Comparison of ENCODE assay signal across 19 mouse cellular contexts in genomic region chr13:52602752-52603151, GRCm38 (mm10). TPM values are rescaled to one million over a fixed set of nuclear protein-coding genes. Genes with fewer than 3 reads are reported as not detected.
DNase-seq lines count a peak whose midpoint lies in the region; ATAC-seq and TF ChIP-seq lines count a peak whose summit lies in the region.
"Had no signal": no experiment of that assay in that cellular context is flagged by ENCODE, and none has a peak within 500 bp of the region (broad histone marks: within the 10 kb centered on the region; RNA-seq: fewer than 3 reads in every experiment).

No protein-coding gene starts in this region.

- no peak overlapping the region for H3K4me3 ChIP-seq in liver, adult 2 months (ENCODE audit: insufficient read depth, low read depth, low read length)
- H3K4me3 ChIP-seq in liver, embryonic 12.5 days, result no peak overlapping the region
- no peak overlapping the region for H3K4me3 ChIP-seq in intestine, embryonic 15.5 days (replicated peaks)
- H3K4me3 ChIP-seq: forebrain, embryonic 13.5 days; heart, embryonic 13.5 days; hindbrain, embryonic 12.5 days; kidney, embryonic 15.5 days had no signal

- no peaks in the 10 kb centered on the region for H3K27me3 ChIP-seq in liver, adult 2 months (ENCODE audit: control insufficient read depth, insufficient read depth, low read length)
- no peaks in the 10 kb centered on the region for H3K27me3 ChIP-seq in liver, embryonic 12.5 days (replicated peaks)
- H3K27me3 ChIP-seq in intestine, embryonic 15.5 days (replicated peaks), result no peaks in the 10 kb centered on the region
- H3K27me3 ChIP-seq: forebrain, embryonic 13.5 days; heart, embryonic 13.5 days; hindbrain, embryonic 12.5 days; kidney, embryonic 15.5 days had no signal

- 43% methylated on average over 4 of the region's 4 CpGs for WGBS in liver, adult 2 months
- 23% methylated on average over 4 of the region's 4 CpGs for WGBS in liver, embryonic 12.5 days (ENCODE audit: insufficient replicate concordance)
- 35% methylated on average over 4 of the region's 4 CpGs for WGBS in intestine, embryonic 15.5 days

- H3K36me3 ChIP-seq in liver, adult 2 months (ENCODE audit: control insufficient read depth, insufficient read depth, low read length), result no peaks in the 10 kb centered on the region
- no peaks in the 10 kb centered on the region for H3K36me3 ChIP-seq in liver, embryonic 12.5 days
- H3K36me3 ChIP-seq in intestine, embryonic 15.5 days, result no peaks in the 10 kb centered on the region
- H3K36me3 ChIP-seq: heart, embryonic 13.5 days; hindbrain, embryonic 12.5 days; kidney, embryonic 15.5 days had no signal

- no peak overlapping the region for H3K4me2 ChIP-seq in liver, embryonic 12.5 days
- no peak overlapping the region for H3K4me2 ChIP-seq in intestine, embryonic 15.5 days (replicated peaks)
- H3K4me2 ChIP-seq: forebrain, embryonic 13.5 days; heart, embryonic 13.5 days; hindbrain, embryonic 12.5 days; kidney, embryonic 15.5 days had no signal

- no peak overlapping the region for H3K27ac ChIP-seq in liver, adult 2 months (replicated peaks; ENCODE audit: insufficient read depth, low read depth, low read length)
- H3K27ac ChIP-seq in liver, embryonic 12.5 days, result no peak overlapping the region
- no peak overlapping the region for H3K27ac ChIP-seq in intestine, embryonic 15.5 days
- H3K27ac ChIP-seq: forebrain, embryonic 13.5 days; heart, embryonic 13.5 days; hindbrain, embryonic 12.5 days; kidney, embryonic 15.5 days; stomach, postnatal 0 days had no signal

- ATAC-seq in liver, embryonic 12.5 days, result no peak
- ATAC-seq in intestine, embryonic 15.5 days, result peak; percentile 68
- peak; percentile 45; the same call in 1 of the 2 replicates for ATAC-seq in megakaryocyte-erythroid progenitor cell, adult 5-6 weeks (replicated peaks; ENCODE audit: low FRiP score, low TSS enrichment, poor library complexity, severe bottlenecking)
- ATAC-seq in CD4-positive, CD25-positive, alpha-beta regulatory T cell, adult 4 months, result no peak
- ATAC-seq: forebrain, embryonic 13.5 days; inflammation-experienced regulatory T-cells, adult 6 months; lung, postnatal 0 days had no signal

- no peak overlapping the region for H3K9ac ChIP-seq in liver, adult 2 months (ENCODE audit: low read depth, low read length)
- H3K9ac ChIP-seq in liver, embryonic 12.5 days, result no peak overlapping the region
- no peak overlapping the region for H3K9ac ChIP-seq in intestine, embryonic 15.5 days
- H3K9ac ChIP-seq: forebrain, embryonic 13.5 days; heart, embryonic 13.5 days; hindbrain, embryonic 12.5 days; kidney, embryonic 15.5 days had no signal

- TF ChIP-seq CTCF in liver, adult 2 months (IDR thresholded peaks at IDR 0.05; ENCODE audit: low read depth, low read length), result no peak

- H3K79me2 ChIP-seq in liver, adult 2 months (ENCODE audit: control insufficient read depth, insufficient read depth, low read length), result no peaks in the 10 kb centered on the region

- H3K4me1 ChIP-seq in liver, adult 2 months (ENCODE audit: control insufficient read depth, insufficient read depth, low read length), result no peaks in the 10 kb centered on the region
- peaks cover 14% of the 10 kb centered on the region for H3K4me1 ChIP-seq in liver, embryonic 12.5 days
- H3K4me1 ChIP-seq in intestine, embryonic 15.5 days (replicated peaks), result peaks cover 6% of the 10 kb centered on the region; the same call in 1 of the 2 replicates
- H3K4me1 ChIP-seq: forebrain, embryonic 13.5 days had no signal

- H3K9me3 ChIP-seq in liver, embryonic 12.5 days (replicated peaks), result no peaks in the 10 kb centered on the region
- H3K9me3 ChIP-seq in intestine, embryonic 15.5 days, result no peaks in the 10 kb centered on the region
- H3K9me3 ChIP-seq: forebrain, embryonic 13.5 days; heart, embryonic 13.5 days; hindbrain, embryonic 12.5 days; kidney, embryonic 15.5 days had no signal

- TF ChIP-seq POLR2A in liver, adult 2 months (IDR thresholded peaks at IDR 0.05; ENCODE audit: extremely low read depth, insufficient read depth, low read length), result no peak

- DNase-seq in heart, adult 11 months, result peak; percentile 93
- no peak for DNase-seq in heart, adult 8-10 months (ENCODE audit: low spot score)
- peak; percentile 15 for DNase-seq in liver, adult 2 months (ENCODE audit: extremely low read depth, low read depth, low spot score)
- no peak for DNase-seq in urinary bladder, postnatal 4 days (ENCODE audit: low spot score in 2 of 2)
- DNase-seq: B cell, adult 2 months; cerebellum, adult 2 months; gastrocnemius, postnatal 14 days; retina, postnatal 1 day had no signal

RNA-seq across cellular contexts. Expression of gene Syk, which starts 19.8 kb away (rescaled TPM):
- 10 to 100 TPM; 16.1 to 18.7 (median 17.6) TPM for total RNA-seq in heart, adult 8-10 months (2022)
- 3.0 and 4.2 TPM in 2 replicates for total RNA-seq in liver, adult 2 months (2014; rRNA removed)
- polyA plus RNA-seq in liver, adult 2 months (2012; rRNA removed), result 0.96 and 1.9 TPM in 2 replicates
- polyA plus RNA-seq in liver, embryonic 12.5 days (2016; fragmentation: Nextera tagmentation; extraction: Ambion mirVana), result 8.5 and 9.8 TPM in 2 replicates
- 3.3 and 3.6 TPM in 2 replicates for polyA plus RNA-seq in intestine, embryonic 15.5 days (2015; fragmentation: Nextera tagmentation; extraction: Ambion mirVana)
- total RNA-seq in megakaryocyte-erythroid progenitor cell, adult 5-6 weeks (2014; fragmentation: Nextera tagmentation), result 28.9 and 34.0 TPM in 2 replicates
- total RNA-seq in megakaryocyte-erythroid progenitor cell, adult 5-6 weeks (2017), result 25.6 and 43.6 TPM in 2 replicates
- polyA plus RNA-seq in CD4-positive, CD25-positive, alpha-beta regulatory T cell, adult 4 months (2017; shearing (Covaris generic)), result 1 to 10 TPM in 1 of 2 experiments, under 1 TPM in 1; 0.20 to 2.4 TPM

Comparison
In these comparisons a context has a peak if more than half of its experiments do, and no peak if none do; other contexts are left out.
1. DNase-seq: peak in heart, adult 11 months (single experiment) and liver, adult 2 months (single experiment); none in heart, adult 8-10 months (single experiment) and urinary bladder, postnatal 4 days (0 of 2).
2. ATAC-seq: peak in intestine, embryonic 15.5 days (single experiment) and megakaryocyte-erythroid progenitor cell, adult 5-6 weeks (single experiment); none in liver, embryonic 12.5 days (single experiment) and CD4-positive, CD25-positive, alpha-beta regulatory T cell, adult 4 months (single experiment).